ENCODE assay signal across 11 mouse cellular contexts in genomic region chr3:89225321-89225815, GRCm38 (mm10). TPM values are rescaled to one million over a fixed set of nuclear protein-coding genes. Genes with fewer than 3 reads are reported as not detected.
DNase-seq lines count a peak whose midpoint lies in the region; ATAC-seq lines count a peak whose summit lies in the region.
"Had no signal": no experiment of that assay in that cellular context is flagged by ENCODE, and none has a peak within 500 bp of the region (broad histone marks: within the 10 kb centered on the region; RNA-seq: fewer than 3 reads in every experiment).

No protein-coding gene starts in this region.

- no peaks in the 10 kb centered on the region for H3K27me3 ChIP-seq in neural tube, embryonic 11.5 days (ENCODE audit: control insufficient read depth, insufficient read depth, low read length)
- no peaks in the 10 kb centered on the region for H3K27me3 ChIP-seq in forebrain, embryonic 12.5 days
- H3K27me3 ChIP-seq in limb, embryonic 11.5 days (ENCODE audit: control insufficient read depth, insufficient read depth, low read length) = 0 out of 2 replicates have a peak, but pooled peaks cover 2% of the 10 kb centered on the region
- H3K27me3 ChIP-seq in neural tube, embryonic 15.5 days (replicated peaks) = no peaks in the 10 kb centered on the region

- H3K4me1 ChIP-seq in neural tube, embryonic 11.5 days (ENCODE audit: control insufficient read depth, insufficient read depth, low read length) = peaks cover 23% of the 10 kb centered on the region
- peaks cover 73% of the 10 kb centered on the region for H3K4me1 ChIP-seq in forebrain, embryonic 12.5 days
- peaks cover 24% of the 10 kb centered on the region for H3K4me1 ChIP-seq in limb, embryonic 11.5 days (ENCODE audit: control insufficient read depth, insufficient read depth, low read length)
- H3K4me1 ChIP-seq in neural tube, embryonic 15.5 days = peaks cover 54% of the 10 kb centered on the region

- DNase-seq in neural tube, embryonic 11.5 days (ENCODE audit: low spot score) = no peak
- DNase-seq in neural tube, embryonic 10.5 days (ENCODE audit: extremely low spot score, low spot score) = no peak
- DNase-seq in limb, embryonic 11.5 days (ENCODE audit: low spot score) = no peak
- no peak for DNase-seq in right cerebral cortex, postnatal 25 days
- no peak for DNase-seq in layer of hippocampus, postnatal 36 days
- DNase-seq in heart, postnatal 10 days = no peak
- DNase-seq: thymus, adult 2 months had no signal

- WGBS in neural tube, embryonic 11.5 days = 39% methylated on average over 12 of the region's 12 CpGs
- 11% methylated on average over 12 of the region's 12 CpGs for WGBS in forebrain, embryonic 12.5 days
- WGBS in limb, embryonic 11.5 days = 65% methylated on average over 12 of the region's 12 CpGs
- 20% methylated on average over 12 of the region's 12 CpGs for WGBS in neural tube, embryonic 15.5 days

- peak overlapping the region; percentile 80 for H3K4me2 ChIP-seq in neural tube, embryonic 11.5 days (ENCODE audit: low read depth)
- H3K4me2 ChIP-seq in forebrain, embryonic 12.5 days = peak overlapping the region; percentile 95
- H3K4me2 ChIP-seq in limb, embryonic 11.5 days (ENCODE audit: low read depth, severe bottlenecking) = peak overlapping the region; percentile 92; the same call in 1 of the 2 replicates
- H3K4me2 ChIP-seq in neural tube, embryonic 15.5 days = peak overlapping the region; percentile 67
- H3K4me2 ChIP-seq: liver, embryonic 12.5 days had no signal

- intact Hi-C loops in heart, postnatal 10 days (cut with DNase I) = no loop called here

- no peak for ATAC-seq in neural tube, embryonic 11.5 days (ENCODE audit: insufficient read depth, low FRiP score, low TSS enrichment)
- ATAC-seq in forebrain, embryonic 12.5 days (ENCODE audit: low FRiP score) = no peak
- ATAC-seq in limb, embryonic 11.5 days (ENCODE audit: insufficient number of reproducible peaks, low FRiP score, low TSS enrichment, low read depth) = no peak
- no peak for ATAC-seq in neural tube, embryonic 15.5 days (ENCODE audit: low FRiP score)
- ATAC-seq: CD4-positive, CD25-positive, alpha-beta regulatory T cell, adult 4 months; liver, embryonic 12.5 days had no signal

- H3K27ac ChIP-seq in neural tube, embryonic 11.5 days (ENCODE audit: low read depth, low read length) = peak overlapping the region; percentile 79
- H3K27ac ChIP-seq in forebrain, embryonic 12.5 days = peak overlapping the region; percentile 98
- H3K27ac ChIP-seq in limb, embryonic 11.5 days (replicated peaks; ENCODE audit: low read depth, low read length) = 0 out of 2 replicates have a peak overlapping the region, but pooled peaks have one; percentile 21
- H3K27ac ChIP-seq in neural tube, embryonic 15.5 days (replicated peaks) = peak overlapping the region; percentile 80
- H3K27ac ChIP-seq: liver, embryonic 12.5 days had no signal

- H3K9me3 ChIP-seq in neural tube, embryonic 11.5 days (ENCODE audit: control insufficient read depth, low read length) = no peaks in the 10 kb centered on the region
- H3K9me3 ChIP-seq in forebrain, embryonic 12.5 days = no peaks in the 10 kb centered on the region
- no peaks in the 10 kb centered on the region for H3K9me3 ChIP-seq in limb, embryonic 11.5 days (ENCODE audit: control insufficient read depth, low read length)
- no peaks in the 10 kb centered on the region for H3K9me3 ChIP-seq in neural tube, embryonic 15.5 days (replicated peaks)
- H3K9me3 ChIP-seq: liver, embryonic 12.5 days had no signal

- H3K36me3 ChIP-seq in neural tube, embryonic 11.5 days (ENCODE audit: control insufficient read depth, insufficient read depth, low read length) = peaks cover 7% of the 10 kb centered on the region
- peaks cover 45% of the 10 kb centered on the region for H3K36me3 ChIP-seq in forebrain, embryonic 12.5 days (replicated peaks)
- H3K36me3 ChIP-seq in limb, embryonic 11.5 days (ENCODE audit: control insufficient read depth, insufficient read depth, low read length) = no peaks in the 10 kb centered on the region; the same call in 1 of the 2 replicates
- H3K36me3 ChIP-seq in neural tube, embryonic 15.5 days = no peaks in the 10 kb centered on the region
- H3K36me3 ChIP-seq: liver, embryonic 12.5 days had no signal

- peak overlapping the region; percentile 64 for H3K4me3 ChIP-seq in neural tube, embryonic 11.5 days (ENCODE audit: low read depth, low read length)
- peak overlapping the region; percentile 76 for H3K4me3 ChIP-seq in forebrain, embryonic 12.5 days (replicated peaks)
- peak overlapping the region; percentile 44; the same call in 1 of the 2 replicates for H3K4me3 ChIP-seq in limb, embryonic 11.5 days (ENCODE audit: low read depth, low read length)
- peak overlapping the region; percentile 41 for H3K4me3 ChIP-seq in neural tube, embryonic 15.5 days (replicated peaks)
- H3K4me3 ChIP-seq: liver, embryonic 12.5 days had no signal

- H3K9ac ChIP-seq in neural tube, embryonic 11.5 days (ENCODE audit: low read length) = peak overlapping the region; percentile 75
- H3K9ac ChIP-seq in forebrain, embryonic 12.5 days = peak overlapping the region; percentile 92
- peak overlapping the region; percentile 27; the same call in 1 of the 2 replicates for H3K9ac ChIP-seq in limb, embryonic 11.5 days (ENCODE audit: low read length)
- H3K9ac ChIP-seq in neural tube, embryonic 15.5 days (replicated peaks) = peak overlapping the region; percentile 48
- H3K9ac ChIP-seq: liver, embryonic 12.5 days had no signal

RNA-seq across cellular contexts. Expression of gene Mtx1, which starts 1.5 kb away (rescaled TPM):
- polyA plus RNA-seq in neural tube, embryonic 11.5 days (2014; fragmentation: Nextera tagmentation; extraction: Ambion mirVana) = 181 and 202 TPM in 2 replicates
- polyA plus RNA-seq in forebrain, embryonic 12.5 days (2016; fragmentation: Nextera tagmentation; extraction: Ambion mirVana) = 185 and 194 TPM in 2 replicates
- 213 and 231 TPM in 2 replicates for polyA plus RNA-seq in limb, embryonic 11.5 days (2014; fragmentation: Nextera tagmentation; extraction: Ambion mirVana)
- polyA plus RNA-seq in neural tube, embryonic 15.5 days (2015; fragmentation: Nextera tagmentation; extraction: Ambion mirVana) = 159 and 171 TPM in 2 replicates
- 10 to 100 TPM; 89.5 to 93.8 TPM for total RNA-seq in layer of hippocampus, postnatal 36 days (2021)
- total RNA-seq in heart, postnatal 10 days (2021) = 10 to 100 TPM; 73.7 to 77.2 TPM

RNA-seq across cellular contexts. Expression of gene Muc1, which starts 3.5 kb away (rescaled TPM):
- 1.6 and 1.8 TPM in 2 replicates for polyA plus RNA-seq in neural tube, embryonic 11.5 days (2014; fragmentation: Nextera tagmentation; extraction: Ambion mirVana)
- polyA plus RNA-seq in forebrain, embryonic 12.5 days (2016; fragmentation: Nextera tagmentation; extraction: Ambion mirVana) = 3.8 and 4.7 TPM in 2 replicates
- 0.68 TPM in 1 of 2 replicates, not detected in the other for polyA plus RNA-seq in limb, embryonic 11.5 days (2014; fragmentation: Nextera tagmentation; extraction: Ambion mirVana)
- 0.56 and 0.79 TPM in 2 replicates for polyA plus RNA-seq in neural tube, embryonic 15.5 days (2015; fragmentation: Nextera tagmentation; extraction: Ambion mirVana)
- 1 to 10 TPM in 1 of 2 experiments, under 1 TPM in 1; 0.61 to 1.0 TPM for total RNA-seq in layer of hippocampus, postnatal 36 days (2021)
- total RNA-seq in heart, postnatal 10 days (2021) = under 1 TPM; 0.20 to 0.34 TPM
- polyA plus RNA-seq: liver, embryonic 12.5 days had no signal

RNA-seq across cellular contexts. Expression of gene Thbs3, which starts 10.4 kb away (rescaled TPM):
- polyA plus RNA-seq in neural tube, embryonic 11.5 days (2014; fragmentation: Nextera tagmentation; extraction: Ambion mirVana) = 26.3 and 26.6 TPM in 2 replicates
- 95.1 and 97.9 TPM in 2 replicates for polyA plus RNA-seq in forebrain, embryonic 12.5 days (2016; fragmentation: Nextera tagmentation; extraction: Ambion mirVana)
- polyA plus RNA-seq in limb, embryonic 11.5 days (2014; fragmentation: Nextera tagmentation; extraction: Ambion mirVana) = 21.0 and 21.6 TPM in 2 replicates
- polyA plus RNA-seq in neural tube, embryonic 15.5 days (2015; fragmentation: Nextera tagmentation; extraction: Ambion mirVana) = 38.6 and 48.2 TPM in 2 replicates
- total RNA-seq in layer of hippocampus, postnatal 36 days (2021) = 10 to 100 TPM; 37.7 to 38.1 TPM
- 10 to 100 TPM; 20.4 to 21.8 TPM for total RNA-seq in heart, postnatal 10 days (2021)

RNA-seq across cellular contexts. Expression of gene Krtcap2, which starts 20.4 kb away (rescaled TPM):
- 237 and 255 TPM in 2 replicates for polyA plus RNA-seq in neural tube, embryonic 11.5 days (2014; fragmentation: Nextera tagmentation; extraction: Ambion mirVana)
- polyA plus RNA-seq in forebrain, embryonic 12.5 days (2016; fragmentation: Nextera tagmentation; extraction: Ambion mirVana) = 249 and 252 TPM in 2 replicates
- polyA plus RNA-seq in limb, embryonic 11.5 days (2014; fragmentation: Nextera tagmentation; extraction: Ambion mirVana) = 272 and 295 TPM in 2 replicates
- 221 and 222 TPM in 2 replicates for polyA plus RNA-seq in neural tube, embryonic 15.5 days (2015; fragmentation: Nextera tagmentation; extraction: Ambion mirVana)
- total RNA-seq in layer of hippocampus, postnatal 36 days (2021) = 10 to 100 TPM; 71.4 to 86.2 TPM
- total RNA-seq in heart, postnatal 10 days (2021) = 10 to 100 TPM; 84.4 to 88.0 TPM

RNA-seq across cellular contexts. Expression of gene Trim46, which starts 20.7 kb away (rescaled TPM):
- 11.6 and 12.8 TPM in 2 replicates for polyA plus RNA-seq in neural tube, embryonic 11.5 days (2014; fragmentation: Nextera tagmentation; extraction: Ambion mirVana)
- 25.1 and 26.6 TPM in 2 replicates for polyA plus RNA-seq in forebrain, embryonic 12.5 days (2016; fragmentation: Nextera tagmentation; extraction: Ambion mirVana)
- polyA plus RNA-seq in limb, embryonic 11.5 days (2014; fragmentation: Nextera tagmentation; extraction: Ambion mirVana) = 4.0 and 5.5 TPM in 2 replicates
- polyA plus RNA-seq in neural tube, embryonic 15.5 days (2015; fragmentation: Nextera tagmentation; extraction: Ambion mirVana) = 63.0 and 76.6 TPM in 2 replicates
- total RNA-seq in layer of hippocampus, postnatal 36 days (2021) = 10 to 100 TPM; 86.7 to 93.7 TPM
- total RNA-seq in heart, postnatal 10 days (2021) = 1 to 10 TPM in 1 of 2 experiments, under 1 TPM in 1; 0.77 to 1.1 TPM

Comparison
In these comparisons a context has a peak if more than half of its experiments do, and no peak if none do; other contexts are left out.
1. H3K27ac ChIP-seq: peak in every context shown above with its lines; median percentile 98 in forebrain, embryonic 12.5 days; 80 in neural tube, embryonic 15.5 days; 79 in neural tube, embryonic 11.5 days; 21 in limb, embryonic 11.5 days.
2. H3K9ac ChIP-seq: peak in every context shown above with its lines; median percentile 92 in forebrain, embryonic 12.5 days; 75 in neural tube, embryonic 11.5 days; 48 in neural tube, embryonic 15.5 days; 27 in limb, embryonic 11.5 days.